Mouse (Mus musculus) urinary bladder, adult 2 months (tissue): ENCODE measurements around the gene Btbd35f27. TPM values are rescaled to one million over a fixed set of nuclear protein-coding genes. Genes with fewer than 3 reads are reported as not detected.
"Not testable (repeated sequence)": the region's sequence is repeated elsewhere in the genome, so short reads cannot be mapped to it uniquely, and the experiment has no call there.

Source experiments
- DNase-seq: peaks from one replicate; pipeline ENCODE4 v3.0.0; 2022; ENCODE audit warnings: low spot score
- polyA plus RNA-seq: library from polyadenylated mRNA; depleted of rRNA; stranded (reverse); fragments of >200 nt; gene quantifications from 2 replicates; pipeline ENCODE4 v1.2.3, GENCODE M21; 2012; rRNA removed

Gene Btbd35f27
- not detected in 2 replicates for polyA plus RNA-seq

DNA sequence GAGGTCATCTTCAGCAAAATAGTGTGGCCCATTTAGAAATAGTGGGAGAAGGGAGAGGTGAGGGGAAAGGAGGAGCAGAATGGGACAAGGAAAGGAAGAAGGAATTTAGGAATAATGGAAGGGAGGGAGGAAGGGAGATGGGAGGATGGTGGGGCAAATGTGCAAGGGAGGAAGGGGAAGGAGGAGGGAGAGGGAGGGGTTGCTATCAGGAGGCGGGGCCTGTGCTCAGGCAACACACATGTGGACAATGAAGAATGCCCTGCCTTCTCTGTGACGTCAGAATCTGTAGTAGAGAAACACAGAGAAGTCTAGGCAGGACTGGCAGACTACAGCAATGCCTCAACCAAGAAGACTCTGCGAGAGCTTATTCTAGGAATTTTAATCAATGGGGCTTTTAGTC, at the start of gene Btbd35f27:
Btbd35f27 (plus strand) TSS at position 301 of the 400 bp plus-strand sequence.
- DNase-seq, result not testable (repeated sequence)

Other genes with a start within 250 kb of the Btbd35f27 start
- not detected in 2 replicates for gene Btbd35f4, start 151.6 kb upstream of the Btbd35f27 start, polyA plus RNA-seq